Mouse (Mus musculus): ENCODE data around the gene Hpse.

Hpse gene

DNA sequence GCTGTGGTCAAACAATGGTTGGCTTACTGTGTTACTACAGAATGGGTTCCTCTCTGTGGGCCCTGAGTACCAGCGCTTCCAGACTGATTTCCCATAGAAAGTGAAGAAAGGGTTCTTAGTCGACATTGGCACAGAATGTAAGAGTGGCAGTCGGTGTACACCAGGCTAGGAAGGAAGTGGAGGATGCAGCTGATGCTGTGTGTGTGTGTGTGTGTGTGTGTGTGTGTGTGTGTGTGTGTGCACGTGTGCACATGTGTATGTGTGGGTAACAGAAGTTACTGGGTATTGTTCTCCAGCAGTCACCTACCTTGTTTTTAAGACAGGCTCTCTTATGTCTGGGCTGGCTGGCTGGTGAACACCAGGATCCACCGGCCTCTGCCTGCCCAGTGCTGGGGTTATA, 77.2 kb downstream of the Hpse start:
- DNase-seq (ENCODE audit: low read depth, low spot score): no peak

DNA sequence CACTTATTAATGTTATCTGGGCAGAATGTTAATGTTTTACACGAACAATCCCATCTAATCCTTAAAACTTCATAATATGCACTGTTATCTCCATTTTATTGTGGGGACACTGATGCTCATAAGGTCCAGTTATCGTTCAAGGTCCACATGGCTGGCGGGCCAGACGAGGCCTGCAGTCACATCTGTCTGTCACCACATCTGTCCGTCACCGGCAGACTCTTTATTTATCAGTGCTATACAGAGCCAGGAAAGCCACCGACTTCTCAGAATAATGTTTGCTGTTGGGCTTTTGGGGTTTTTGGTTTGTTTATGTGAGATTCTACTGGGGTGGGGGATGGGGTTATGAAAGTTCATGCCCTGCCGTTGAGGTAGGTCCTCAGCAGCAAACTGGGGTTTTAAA, 81.0 kb downstream of the Hpse start:
- no peak for DNase-seq (ENCODE audit: low read depth, low spot score)

DNA sequence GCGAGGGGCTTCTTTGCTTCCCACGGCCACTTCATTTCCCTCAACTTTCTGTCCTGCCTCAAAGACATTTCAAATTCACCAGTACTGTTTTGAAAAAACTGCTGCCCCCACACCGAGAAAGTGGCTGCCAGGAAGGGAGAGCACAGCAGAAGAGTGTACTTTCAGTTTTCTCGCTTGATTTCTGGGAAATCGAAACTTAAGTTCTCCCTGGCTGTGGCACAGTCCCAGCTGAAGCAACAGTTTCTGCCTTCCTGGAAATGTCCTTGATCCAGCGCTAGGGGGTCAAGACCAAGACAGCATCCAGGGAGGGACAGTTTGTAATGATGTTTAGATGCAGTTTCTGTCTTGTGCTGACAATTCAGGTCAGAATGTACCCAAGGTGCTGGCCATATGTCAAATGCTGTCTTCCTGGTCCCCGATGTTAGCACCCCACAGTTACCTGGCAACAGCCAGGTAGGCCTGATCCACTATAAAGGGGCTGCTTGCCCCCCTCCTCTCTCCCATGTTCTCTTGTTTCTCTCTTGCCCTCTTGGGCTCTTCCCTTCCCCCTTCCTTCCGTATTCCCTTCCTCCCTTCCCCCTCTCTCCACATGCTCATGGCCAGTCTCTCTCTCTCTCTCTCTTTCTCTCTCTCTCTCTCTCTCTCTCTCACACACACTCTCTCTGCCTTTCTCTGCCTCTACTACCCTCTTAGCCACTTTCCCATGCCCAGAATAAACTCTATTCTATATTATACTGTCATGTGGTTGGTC, 82.5 kb downstream of the Hpse start:
- no peak for DNase-seq (ENCODE audit: low read depth, low spot score)

DNA sequence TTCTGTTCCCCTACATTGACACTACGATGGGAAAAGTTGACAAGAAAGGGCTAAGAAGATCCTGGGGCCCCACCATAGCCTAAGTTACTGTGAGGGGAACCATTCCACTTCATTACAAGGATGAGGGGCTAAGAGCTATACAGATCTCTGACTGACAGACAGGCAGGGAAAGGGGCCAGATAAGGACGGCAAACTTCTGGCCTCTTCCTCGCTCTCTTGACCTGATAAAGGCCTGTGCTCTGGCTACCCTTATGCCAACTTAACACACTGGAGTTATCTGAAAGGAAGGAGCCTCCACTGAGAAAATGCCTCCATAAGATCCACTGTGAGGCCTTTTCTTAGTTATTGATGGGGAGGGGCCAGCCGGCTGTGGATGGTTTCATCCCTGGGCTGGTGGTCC, 83.6 kb downstream of the Hpse start:
- no peak for DNase-seq (ENCODE audit: low read depth, low spot score)

DNA sequence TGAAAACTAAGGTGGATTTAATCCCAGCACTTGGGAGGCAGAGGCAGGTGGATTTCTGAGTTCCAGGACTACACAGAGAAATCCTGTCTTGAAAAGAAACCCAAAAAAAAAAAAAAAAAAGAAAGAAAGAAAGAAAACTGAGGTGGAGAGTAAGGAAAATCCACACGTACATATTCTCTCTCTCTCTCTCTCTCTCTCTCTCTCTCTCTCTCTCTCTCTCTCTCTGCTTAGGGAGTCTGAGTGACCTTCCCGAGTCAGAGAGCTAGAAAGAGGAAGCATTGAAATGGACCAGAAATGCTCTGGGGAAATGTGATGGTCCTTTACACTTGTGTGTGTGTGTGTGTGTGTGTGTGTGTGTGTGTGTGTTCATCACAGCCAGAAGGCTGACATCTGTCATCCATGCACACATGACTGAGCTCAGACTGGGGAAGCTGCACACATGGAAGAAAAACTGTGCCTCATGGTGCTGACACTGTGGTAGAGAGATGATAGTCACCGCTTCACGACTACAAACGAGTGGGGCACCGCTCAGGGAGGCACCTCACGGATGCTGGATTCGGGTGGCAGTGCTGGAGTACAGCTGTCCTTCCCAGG, 84.5 kb downstream of the Hpse start:
- no peak for DNase-seq (ENCODE audit: low read depth, low spot score)

DNA sequence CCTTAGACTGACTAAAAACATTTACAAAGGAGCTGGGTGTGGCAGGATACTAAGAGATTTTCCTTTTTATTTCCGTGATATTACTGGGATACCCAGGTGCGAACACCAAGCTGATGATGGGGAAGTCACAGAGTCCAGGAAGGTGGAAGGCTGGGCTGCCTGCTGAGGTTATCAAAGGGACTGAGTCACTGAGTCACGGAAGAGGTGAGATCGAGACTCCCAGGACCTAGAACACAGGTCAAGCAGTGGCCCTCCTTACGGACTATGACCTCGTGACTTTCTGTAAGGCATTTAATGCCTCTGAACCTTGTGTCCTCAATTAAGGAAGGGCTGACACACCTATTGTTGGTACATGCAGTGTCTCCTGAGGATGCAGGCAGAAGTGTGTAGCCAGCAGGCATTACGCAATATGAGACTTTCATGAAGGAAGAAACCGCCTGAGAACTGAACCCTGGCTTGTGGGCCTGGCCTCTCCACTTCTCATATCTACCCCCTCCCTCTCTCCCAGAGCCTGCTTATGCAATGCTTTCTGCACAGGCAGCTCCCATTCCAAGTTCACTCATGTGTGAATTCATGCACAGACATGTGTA, 86.9 kb downstream of the Hpse start:
- no peak for DNase-seq (ENCODE audit: low read depth, low spot score)

Measured in brain, embryonic 18.5 days (tissue).